8 mouse cellular contexts compared by ENCODE assay signal in genomic region chr13:94788771-94789649, GRCm38 (mm10). TPM values are rescaled to one million over a fixed set of nuclear protein-coding genes. Genes with fewer than 3 reads are reported as not detected.
DNase-seq lines count a peak whose midpoint lies in the region; ATAC-seq and TF ChIP-seq lines count a peak whose summit lies in the region.

Gene Tbca, plus strand, starts transcription at chr13:94788910.

- WGBS in forebrain, postnatal 0 days = 3% methylated on average over 76 of the region's 81 CpGs
- under 1% methylated on average over 62 of the region's 81 CpGs for WGBS in lung, embryonic 15.5 days

- H3K27ac ChIP-seq in forebrain, postnatal 0 days (ENCODE audit: low read depth, low read length) = peak within 1 kb of the TSS; percentile 80
- H3K27ac ChIP-seq in lung, embryonic 15.5 days = peak within 1 kb of the TSS; percentile 91

- H3K4me1 ChIP-seq in G1E (ENCODE audit: insufficient read depth, low read depth, low read length) = peaks cover 38% of the 10 kb centered on the region
- H3K4me1 ChIP-seq in forebrain, postnatal 0 days (ENCODE audit: insufficient read depth) = peaks cover 5% of the 10 kb centered on the region; the same call in 1 of the 2 replicates
- H3K4me1 ChIP-seq in lung, embryonic 15.5 days = peaks cover 7% of the 10 kb centered on the region; the same call in 1 of the 2 replicates

- peak within 1 kb of the TSS; percentile 98 for H3K4me3 ChIP-seq in G1E (ENCODE audit: low read depth, low read length)
- peak within 1 kb of the TSS; percentile 83 for H3K4me3 ChIP-seq in forebrain, postnatal 0 days (ENCODE audit: low read depth, low read length)
- H3K4me3 ChIP-seq in lung, embryonic 15.5 days = peak within 1 kb of the TSS; percentile 87

- H3K4me2 ChIP-seq in forebrain, postnatal 0 days (ENCODE audit: low read depth) = peak within 1 kb of the TSS; percentile 83
- H3K4me2 ChIP-seq in lung, embryonic 15.5 days = peak within 1 kb of the TSS; percentile 63

- peak; percentile 82 for ATAC-seq in G1E (ENCODE audit: extremely low read depth, insufficient number of reproducible peaks, low FRiP score, poor library complexity, severe bottlenecking)
- peak; percentile 98 for ATAC-seq in forebrain, postnatal 0 days
- ATAC-seq in lung, embryonic 15.5 days (ENCODE audit: borderline replicate concordance, extremely low read depth, low FRiP score, low TSS enrichment) = peak; percentile 97

- DNase-seq in G1E (ENCODE audit: low spot score) = peak; percentile 76
- DNase-seq in cerebellum, adult 18-20 months = peak; percentile 85 to 92
- peak; percentile 95 for DNase-seq in forebrain, postnatal 0 days
- DNase-seq in heart, postnatal 4 days = peak; percentile 92
- DNase-seq in layer of hippocampus, adult 8-10 months (ENCODE audit: low spot score in 2 of 2) = peak; percentile 56 to 73
- peak; percentile 75 for DNase-seq in ovary, adult 18-20 months (ENCODE audit: low spot score)
- peak; percentile 93 for DNase-seq in thymus, postnatal 0 days (ENCODE audit: low spot score)

- H3K9me3 ChIP-seq in G1E (replicated peaks) = no peaks in the 10 kb centered on the region
- no peaks in the 10 kb centered on the region for H3K9me3 ChIP-seq in forebrain, postnatal 0 days (ENCODE audit: low read length)
- H3K9me3 ChIP-seq in lung, embryonic 15.5 days = no peaks in the 10 kb centered on the region

- H3K9ac ChIP-seq in forebrain, postnatal 0 days = peak within 1 kb of the TSS; percentile 83
- peak within 1 kb of the TSS; percentile 91 for H3K9ac ChIP-seq in lung, embryonic 15.5 days

- peaks cover 11% of the 10 kb centered on the region for H3K36me3 ChIP-seq in G1E (replicated peaks)
- no peaks in the 10 kb centered on the region for H3K36me3 ChIP-seq in forebrain, postnatal 0 days (ENCODE audit: insufficient read depth)
- no peaks in the 10 kb centered on the region for H3K36me3 ChIP-seq in lung, embryonic 15.5 days

- TF ChIP-seq CTCF in G1E (IDR thresholded peaks at IDR 0.05; ENCODE audit: low read depth, low read length) = no peak
- TF ChIP-seq CTCF in forebrain, postnatal 0 days (IDR thresholded peaks at IDR 0.05; ENCODE audit: low read depth) = no peak

- peaks cover 15% of the 10 kb centered on the region for H3K27me3 ChIP-seq in G1E (ENCODE audit: insufficient read depth, low read length)
- no peaks in the 10 kb centered on the region; the same call in 1 of the 2 replicates for H3K27me3 ChIP-seq in forebrain, postnatal 0 days (ENCODE audit: insufficient read depth, low read length)
- H3K27me3 ChIP-seq in lung, embryonic 15.5 days = no peaks in the 10 kb centered on the region

RNA-seq across cellular contexts. Expression of gene Tbca, which starts in this region (rescaled TPM):
- total RNA-seq in G1E (2014; fragmentation: Nextera tagmentation) (35.0 and 47.7 TPM in 2 replicates), G1E (2017) (176 and 180 TPM in 2 replicates)
- 9.4 and 14.2 TPM in 2 replicates for polyA plus RNA-seq in G1E (2012)
- 375 and 452 TPM in 2 replicates for total RNA-seq in forebrain, postnatal 0 days (2014; rRNA removed)
- 348 and 440 TPM in 2 replicates for polyA plus RNA-seq in forebrain, postnatal 0 days (2015; fragmentation: Nextera tagmentation; extraction: Ambion mirVana)
- total RNA-seq in heart, postnatal 4 days (2021) = 100 to 1,000 TPM; 205 to 216 TPM
- total RNA-seq in layer of hippocampus, adult 8-10 months (2022) = 100 to 1,000 TPM; 137 to 161 (median 147) TPM
- polyA plus RNA-seq in lung, embryonic 15.5 days (2015; fragmentation: Nextera tagmentation; extraction: Ambion mirVana) = 208 and 214 TPM in 2 replicates
- polyA plus RNA-seq in thymus, postnatal 0 days (2015; fragmentation: Nextera tagmentation; extraction: Ambion mirVana) = 266 and 284 TPM in 2 replicates

Comparison
In these comparisons a context has a peak if more than half of its experiments do, and no peak if none do; other contexts are left out.
1. Peak in every context shown above with its lines: DNase-seq, ATAC-seq, H3K4me3 ChIP-seq and H3K27ac ChIP-seq.
2. RNA of gene Tbca (polyA plus RNA-seq): 348 to 440 TPM in forebrain, postnatal 0 days, 266 to 284 TPM in thymus, postnatal 0 days and 208 to 214 TPM in lung, embryonic 15.5 days; 9.4 to 14.2 TPM in G1E; every median in the first group is over 10 times any median in the second.